Mouse (Mus musculus): Measurements from ENCODE around the gene Tnfaip2. TPM values are rescaled to one million over a fixed set of nuclear protein-coding genes. Genes with fewer than 3 reads are reported as not detected.
A peak's percentile ranks its signal among the peaks of the same experiment; 100 is the strongest.

Gene Tnfaip2
- total RNA-seq, 2 experiments from 2014 or later: 41.7 to 48.7 TPM

GRCm38 (mm10) chr12:111468206-111468605 lies 25.9 kb downstream of the Tnfaip2 start:
- intact Hi-C loops (cut with DNase I): loop anchor here (2.0 kb wide), 1 partner anchor 41 kb away; no protein-coding TSS in a partner anchor
- DNase-seq (ENCODE audit: low spot score): no peak

GRCm38 (mm10) chr12:111469507-111469906 lies 27.2 kb downstream of the Tnfaip2 start:
- DNase-seq (ENCODE audit: low spot score): no peak
- intact Hi-C loops (cut with DNase I): loop anchor here (2.0 kb wide), 1 partner anchor 43 kb away; no protein-coding TSS in a partner anchor

GRCm38 (mm10) chr12:111471119-111471518 lies 28.9 kb downstream of the Tnfaip2 start:
- DNase-seq (ENCODE audit: low spot score): no peak
- intact Hi-C loops (cut with DNase I): no loop called here

GRCm38 (mm10) chr12:111471721-111472120 lies 29.5 kb downstream of the Tnfaip2 start:
- DNase-seq (ENCODE audit: low spot score): no peak
- intact Hi-C loops (cut with DNase I): no loop called here

GRCm38 (mm10) chr12:111472886-111473285 lies 30.6 kb downstream of the Tnfaip2 start:
- no peak for DNase-seq (ENCODE audit: low spot score)
- intact Hi-C loops (cut with DNase I): no loop called here

- intact Hi-C loops (cut with DNase I): no loop called here
- no peak for DNase-seq (ENCODE audit: low spot score)
Measured at GRCm38 (mm10) chr12:111474384-111474783, 32.1 kb downstream of the Tnfaip2 start.

GRCm38 (mm10) chr12:111474893-111475643 lies 32.8 kb downstream of the Tnfaip2 start:
- intact Hi-C loops (cut with DNase I): no loop called here
- peak; percentile 73 for DNase-seq (ENCODE audit: low spot score)

GRCm38 (mm10) chr12:111478924-111479323 lies 36.7 kb downstream of the Tnfaip2 start:
- no peak for DNase-seq (ENCODE audit: low spot score)
- intact Hi-C loops (cut with DNase I): no loop called here

GRCm38 (mm10) chr12:111479917-111480316 lies 37.6 kb downstream of the Tnfaip2 start:
- intact Hi-C loops (cut with DNase I): no loop called here
- no peak for DNase-seq (ENCODE audit: low spot score)

GRCm38 (mm10) chr12:111485046-111485651 lies 42.9 kb downstream of the Tnfaip2 start:
- intact Hi-C loops (cut with DNase I): no loop called here
- DNase-seq (ENCODE audit: low spot score): no peak

GRCm38 (mm10) chr12:111485652-111486306 lies 43.5 kb downstream of the Tnfaip2 start, which contains the start of gene Gm266:
Gene Gm266, minus strand, starts transcription at chr12:111485823.
- intact Hi-C loops (cut with DNase I): no loop called here
- no peak for DNase-seq (ENCODE audit: low spot score)

GRCm38 (mm10) chr12:111486455-111486854 lies 44.2 kb downstream of the Tnfaip2 start:
- no peak for DNase-seq (ENCODE audit: low spot score)
- intact Hi-C loops (cut with DNase I): no loop called here

- intact Hi-C loops (cut with DNase I): no loop called here
- DNase-seq (ENCODE audit: low spot score): no peak
Measured at GRCm38 (mm10) chr12:111489261-111489865, 47.1 kb downstream of the Tnfaip2 start.

- intact Hi-C loops (cut with DNase I): no loop called here
Measured at GRCm38 (mm10) chr12:111494931-111495330, 52.7 kb downstream of the Tnfaip2 start.

GRCm38 (mm10) chr12:111497076-111497475 lies 54.8 kb downstream of the Tnfaip2 start:
- intact Hi-C loops (cut with DNase I): no loop called here

More at GRCm38 (mm10) chr12:111494931-111495330, 52.7 kb downstream of the Tnfaip2 start:
- DNase-seq (ENCODE audit: low spot score): no peak

GRCm38 (mm10) chr12:111499617-111500016 lies 57.3 kb downstream of the Tnfaip2 start:
- DNase-seq (ENCODE audit: low spot score): no peak
- intact Hi-C loops (cut with DNase I): no loop called here

More at GRCm38 (mm10) chr12:111497076-111497475, 54.8 kb downstream of the Tnfaip2 start:
- no peak for DNase-seq (ENCODE audit: low spot score)

- DNase-seq (ENCODE audit: low spot score): no peak
- intact Hi-C loops (cut with DNase I): no loop called here
Measured at GRCm38 (mm10) chr12:111500725-111501124, 58.5 kb downstream of the Tnfaip2 start.

GRCm38 (mm10) chr12:111503063-111503567 lies 60.8 kb downstream of the Tnfaip2 start:
- DNase-seq (ENCODE audit: low spot score): no peak
- intact Hi-C loops (cut with DNase I): no loop called here

- DNase-seq (ENCODE audit: low spot score): no peak
- intact Hi-C loops (cut with DNase I): no loop called here
Measured at GRCm38 (mm10) chr12:111503571-111503970, 61.3 kb downstream of the Tnfaip2 start.
